Mouse (Mus musculus) olfactory bulb, adult 2 months (tissue): Measurements from ENCODE around the gene Chrnb4. TPM values are rescaled to one million over a fixed set of nuclear protein-coding genes. Genes with fewer than 3 reads are reported as not detected.

Experiments used
- H3K27ac ChIP-seq: fragments of 200-500 bp; 2 replicates; pipeline ENCODE4 v1.5.1; 2012; ENCODE audit warnings: low read depth, low read length; ENCODE audit not compliant: insufficient read depth
- H3K4me1 ChIP-seq: fragments of 200-500 bp; 2 replicates; pipeline ENCODE4 v1.6.1; 2012; ENCODE audit warnings: low read length; ENCODE audit not compliant: control insufficient read depth, insufficient read depth
- H3K4me3 ChIP-seq: fragments of 200-500 bp; 2 replicates; pipeline ENCODE4 v1.5.1; 2012; ENCODE audit warnings: mild to moderate bottlenecking, low read depth, low read length, moderate library complexity; ENCODE audit not compliant: insufficient read depth
- CTCF ChIP-seq: fragments of 200-500 bp; IDR thresholded peaks from 2 replicates; pipeline ENCODE4 v1.5.1; 2012; ENCODE audit warnings: low read depth, mild to moderate bottlenecking, low read length, moderate library complexity; ENCODE audit not compliant: insufficient read depth
- POLR2A ChIP-seq: fragments of 200-500 bp; IDR thresholded peaks from 2 replicates; pipeline ENCODE4 v1.6.1; 2012; ENCODE audit warnings: mild to moderate bottlenecking, low read depth, low read length, moderate library complexity; ENCODE audit not compliant: insufficient read depth
- whole genome bisulfite sequencing: fragments of 180-500 bp; shearing (Covaris S2); methylation state at CpG from one replicate; pipeline ENCODE4 v1.1.7; 2018; 5-methylcytosine and 5-hydroxymethylcytosine counted together
- polyA plus RNA-seq: library from polyadenylated mRNA; stranded (reverse); fragments of >200 nt; gene quantifications from 2 replicates; pipeline ENCODE4 v1.2.4, GENCODE M21; 2012; ENCODE audit warnings: low replicate concordance; ENCODE audit not compliant: missing spikeins, insufficient read depth, insufficient read length

Gene Chrnb4
- polyA plus RNA-seq, 1 experiment: not detected

- no peak overlapping the region for H3K4me3 ChIP-seq
- no peaks in the 10 kb centered on the region for H3K4me1 ChIP-seq
- TF ChIP-seq POLR2A: no peak
- TF ChIP-seq CTCF: no peak
- 52% methylated on average over 3 of the region's 3 CpGs for WGBS
- no peak overlapping the region for H3K27ac ChIP-seq
Measured at GRCm38 (mm10) chr9:54994381-54994780, 54.2 kb downstream of the Chrnb4 start.

GRCm38 (mm10) chr9:54990362-54990761 is 58.2 kb downstream of the Chrnb4 start:
- no peak for TF ChIP-seq CTCF
- 86% methylated on average over 3 of the region's 3 CpGs for WGBS
- Histone ChIP-seq H3K4me3 (no peak overlapping the region), H3K27ac (no peak overlapping the region), H3K4me1 (no peaks in the 10 kb centered on the region)

- no peak overlapping the region for H3K27ac ChIP-seq
- 31% methylated on average over 7 of the region's 7 CpGs for WGBS
- no peak for TF ChIP-seq POLR2A
- no peak for TF ChIP-seq CTCF
- H3K4me1 ChIP-seq: peaks cover 10% of the 10 kb centered on the region
- no peak overlapping the region for H3K4me3 ChIP-seq
Measured at GRCm38 (mm10) chr9:54982401-54982800, 66.2 kb downstream of the Chrnb4 start.

DNA sequence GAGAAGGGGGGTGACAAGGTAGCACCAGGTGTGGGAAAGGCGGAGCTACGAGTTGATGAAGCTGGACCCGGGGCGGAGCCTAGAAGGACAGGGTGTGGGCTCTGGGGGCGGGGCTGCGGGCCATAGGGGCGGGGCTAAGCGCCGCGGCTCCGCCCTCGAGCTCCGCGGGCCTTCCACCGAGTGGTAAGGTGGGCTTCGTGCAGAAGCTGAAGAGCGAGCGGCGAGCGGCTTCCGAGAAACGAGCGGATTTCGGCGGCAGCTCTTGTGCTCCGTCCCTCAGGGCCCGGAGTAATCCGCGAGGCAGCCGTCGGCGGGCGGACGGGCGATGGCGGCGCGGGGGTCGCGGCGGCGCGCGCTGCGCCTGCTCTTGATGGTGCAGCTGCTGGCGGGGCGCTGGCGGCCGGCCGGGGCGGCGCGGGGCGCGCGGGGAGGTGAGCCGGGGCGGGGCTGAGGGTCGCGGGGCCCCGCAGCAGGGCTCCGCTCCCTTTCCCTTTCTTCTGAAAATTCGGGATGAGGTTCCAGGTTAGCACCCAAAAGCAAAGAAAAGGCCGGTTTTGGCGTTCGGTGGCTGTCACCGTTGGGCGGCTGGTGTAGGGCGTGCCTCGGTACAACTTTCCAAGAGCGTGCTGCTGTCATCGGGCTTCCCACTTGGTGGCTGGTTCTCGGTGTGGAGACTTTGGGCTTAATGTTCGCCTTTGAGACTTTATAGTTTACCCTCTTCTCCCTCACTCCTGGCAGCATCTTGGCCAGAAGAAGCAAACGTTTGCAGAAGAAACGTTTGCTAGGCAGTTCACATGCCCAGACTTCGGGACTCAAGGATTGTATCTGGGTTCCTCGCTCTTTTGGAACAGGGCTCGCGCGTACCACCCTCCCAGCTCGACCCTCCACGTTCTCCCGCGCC is 67.0 kb downstream of the Chrnb4 start:
- no peak overlapping the region for H3K27ac ChIP-seq
- peaks cover 10% of the 10 kb centered on the region for H3K4me1 ChIP-seq
- TF ChIP-seq CTCF: no peak
- H3K4me3 ChIP-seq: peak overlapping the region; percentile 57
- WGBS: 1% methylated on average over 85 of the region's 85 CpGs

DNA sequence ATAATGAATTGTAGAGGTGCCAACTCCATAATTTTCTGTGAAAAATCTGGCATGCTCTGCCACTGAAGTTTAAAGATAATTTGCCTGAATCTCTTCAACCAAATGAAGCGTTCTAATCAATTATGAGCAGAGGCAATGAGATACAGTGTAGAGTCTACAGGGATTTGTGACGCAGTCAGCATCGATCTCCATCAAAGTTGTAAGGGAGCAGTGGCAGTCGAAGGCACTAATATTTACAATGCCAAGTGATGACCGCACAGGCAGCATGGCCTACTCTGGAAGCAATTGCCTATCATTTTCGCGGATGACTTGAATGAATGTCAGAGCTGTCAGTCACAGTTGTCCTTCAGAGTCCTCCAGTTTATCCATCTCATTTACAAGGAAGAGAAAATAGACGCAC is 67.9 kb downstream of the Chrnb4 start, which contains the start of gene Chrna5:
Gene Chrna5, plus strand, starts transcription at position 207 of the 400 bp plus-strand sequence.
- Histone ChIP-seq H3K4me1 (peaks cover 10% of the 10 kb centered on the region), H3K4me3 (peak within 1 kb of the TSS; percentile 57), H3K27ac (no peak within 1 kb of the TSS)
- TF ChIP-seq POLR2A (no peak), CTCF (no peak)
- WGBS: 70% methylated on average over 8 of the region's 8 CpGs

Other genes starting within 250 kb of the Chrnb4 start
- gene Ireb2, start 185.0 kb downstream of the Chrnb4 start, polyA plus RNA-seq: not detected in 2 replicates
- gene Hykk, start 131.5 kb downstream of the Chrnb4 start, polyA plus RNA-seq: not detected in 2 replicates
- gene Psma4, start 98.0 kb downstream of the Chrnb4 start, polyA plus RNA-seq: not detected in 2 replicates
- not detected in 2 replicates for gene AY074887, start 97.8 kb downstream of the Chrnb4 start, polyA plus RNA-seq
- not detected in 2 replicates for gene Chrna5, start 67.9 kb downstream of the Chrnb4 start, polyA plus RNA-seq
- gene Chrna3, start 22.2 kb downstream of the Chrnb4 start, polyA plus RNA-seq: not detected in 2 replicates
- not detected in 2 replicates for gene Ube2q2, start 100.1 kb upstream of the Chrnb4 start, polyA plus RNA-seq
- gene Fbxo22, start 160.1 kb upstream of the Chrnb4 start, polyA plus RNA-seq: not detected in 2 replicates